Mouse (Mus musculus): ENCODE measurements around the gene Lingo1. TPM values are rescaled to one million over a fixed set of nuclear protein-coding genes. Genes with fewer than 3 reads are reported as not detected.

Lingo1 gene
- total RNA-seq, 2 experiments from 2014 or later = 2.0 to 2.6 TPM

DNA sequence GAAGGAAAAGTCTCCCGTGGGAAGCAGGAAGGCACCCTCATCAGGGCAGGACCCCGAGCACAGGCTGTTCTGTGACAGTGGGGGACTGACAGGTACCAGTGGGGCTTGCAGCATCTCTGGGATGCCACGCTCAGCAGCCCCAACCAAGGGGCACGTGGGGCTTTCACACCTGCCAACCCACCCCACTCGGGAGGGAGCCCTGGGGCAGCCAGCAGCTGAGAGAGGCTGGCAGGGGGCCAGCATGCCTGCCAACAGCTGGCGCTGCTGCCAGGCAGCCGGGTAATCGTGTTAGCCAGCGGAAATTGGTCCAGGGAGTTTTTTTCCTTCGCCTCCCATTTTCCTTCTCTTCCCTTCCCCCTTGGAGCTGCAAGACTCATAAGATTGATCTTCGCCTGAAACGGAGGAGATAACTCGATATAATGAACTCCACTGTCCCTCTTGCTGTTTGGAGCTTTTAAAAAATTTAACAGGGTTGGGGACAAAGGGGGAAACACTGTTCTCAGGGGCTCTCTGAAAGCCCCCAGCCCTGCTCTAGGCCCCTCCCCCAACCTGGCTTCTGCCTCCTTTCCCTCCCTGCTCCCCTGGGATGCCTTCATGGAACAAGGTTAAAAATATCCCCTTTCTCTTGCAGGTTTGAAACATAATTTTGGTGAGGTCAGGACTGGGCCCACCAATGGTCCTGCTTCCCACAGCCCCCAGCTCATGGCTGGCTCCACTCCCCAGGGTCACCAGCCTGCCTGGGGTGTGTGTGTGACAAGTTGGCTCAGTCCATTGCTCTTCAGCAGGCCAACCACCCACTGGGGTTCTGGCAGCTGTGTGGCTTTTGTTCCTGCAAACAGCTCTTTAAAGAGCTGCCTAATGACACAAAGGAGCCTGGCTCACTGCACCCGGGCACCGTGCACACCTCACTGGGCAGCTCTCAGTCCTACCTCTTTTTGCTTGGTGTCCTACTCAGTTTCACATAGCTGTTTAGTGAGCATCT lies 68.3 kb downstream of the Lingo1 start:
- peak; percentile 63 for DNase-seq

DNA sequence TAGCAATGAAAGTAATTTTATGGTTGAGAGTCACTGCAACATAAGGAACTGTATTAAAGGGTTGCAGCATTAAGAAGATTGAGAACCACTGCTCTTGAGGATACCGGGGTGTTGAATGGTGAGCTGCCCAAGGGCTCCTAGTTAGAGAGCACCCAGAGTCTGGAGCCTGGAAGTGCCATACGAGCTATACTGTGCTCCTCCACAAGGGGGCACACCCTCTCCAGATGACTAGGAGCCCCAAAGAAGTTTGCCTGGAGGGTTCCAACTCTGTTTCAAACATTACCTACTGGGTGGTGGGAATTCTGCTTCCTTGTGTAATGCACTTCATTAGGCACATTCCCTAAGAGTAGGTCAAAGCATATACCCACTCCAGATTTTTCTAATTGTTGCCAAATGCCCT lies 70.5 kb downstream of the Lingo1 start:
- peak; percentile 73 for DNase-seq

DNA sequence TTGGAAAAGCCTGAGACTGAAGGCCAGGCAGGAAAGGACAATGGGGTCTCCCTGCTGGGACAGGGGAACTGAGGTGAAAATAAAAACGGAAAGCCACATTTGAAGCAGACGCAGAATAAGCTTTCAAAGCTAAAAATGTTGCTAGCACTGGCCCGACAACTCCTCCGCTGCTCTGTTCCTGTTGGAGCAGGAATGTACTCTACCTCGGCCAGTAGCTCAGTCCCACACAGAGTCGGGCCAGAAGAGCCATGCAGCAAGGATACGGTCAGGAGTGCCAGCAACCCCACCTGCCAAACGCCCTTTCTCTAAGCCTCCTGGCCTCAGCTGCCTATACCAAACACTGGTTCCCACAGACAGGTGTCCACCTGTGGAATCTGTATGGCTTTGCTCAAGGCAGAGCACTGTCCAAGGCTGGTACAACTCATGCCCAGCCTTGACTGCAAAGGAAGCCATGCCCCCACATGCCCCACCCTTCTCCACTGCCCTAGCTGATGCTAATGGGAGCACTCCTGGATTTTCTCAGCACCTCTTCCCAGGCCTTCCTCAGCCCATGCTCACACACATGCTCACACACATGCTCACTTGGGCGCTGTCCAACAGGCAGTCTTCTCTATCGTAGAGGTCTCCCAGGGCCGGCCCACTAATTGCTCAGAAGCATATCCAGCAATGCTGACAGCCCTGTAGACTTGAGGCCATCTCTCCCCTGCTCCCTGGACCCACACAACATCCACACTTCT lies 74.0 kb downstream of the Lingo1 start:
- no peak for DNase-seq

DNA sequence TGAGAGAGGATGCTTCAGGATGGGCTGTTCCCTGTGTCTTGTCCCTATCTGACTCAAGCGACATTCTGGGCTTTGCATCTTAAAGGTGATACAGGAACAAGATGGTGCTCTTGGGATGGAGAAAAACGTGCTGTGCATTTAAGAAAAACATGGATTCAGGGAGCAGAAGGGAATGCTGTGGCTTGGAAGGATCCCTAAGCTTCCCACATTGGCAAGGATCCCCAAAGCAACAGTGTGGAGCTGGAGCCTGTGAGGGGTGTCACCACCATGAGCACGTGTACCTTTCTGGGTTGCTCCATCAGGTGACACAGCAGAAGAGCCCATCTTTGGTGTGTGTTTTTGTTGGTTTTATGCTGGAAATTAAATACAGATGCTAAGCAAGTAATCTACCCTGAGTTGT lies 77.3 kb downstream of the Lingo1 start:
- no peak for DNase-seq

DNA sequence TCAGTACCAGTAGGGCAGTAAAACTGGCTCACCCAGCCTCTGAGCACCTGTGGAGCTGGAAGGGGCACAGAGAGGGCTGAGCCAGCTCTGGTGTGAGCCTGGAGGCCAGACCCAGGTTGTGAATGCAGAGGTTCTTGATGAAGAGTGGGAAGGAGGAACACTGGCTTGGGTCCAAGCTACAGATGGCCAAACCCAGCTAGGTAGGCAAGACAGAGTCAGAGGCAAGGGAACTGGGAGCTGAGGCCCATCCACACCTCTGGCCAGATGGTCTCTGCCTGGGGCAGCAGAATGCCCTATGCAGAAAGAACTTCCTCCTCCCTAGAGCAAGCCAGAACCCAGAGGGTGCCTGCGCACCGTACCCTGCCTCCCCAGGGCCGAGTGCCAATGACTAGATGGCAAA lies 79.7 kb downstream of the Lingo1 start:
- DNase-seq = no peak

DNA sequence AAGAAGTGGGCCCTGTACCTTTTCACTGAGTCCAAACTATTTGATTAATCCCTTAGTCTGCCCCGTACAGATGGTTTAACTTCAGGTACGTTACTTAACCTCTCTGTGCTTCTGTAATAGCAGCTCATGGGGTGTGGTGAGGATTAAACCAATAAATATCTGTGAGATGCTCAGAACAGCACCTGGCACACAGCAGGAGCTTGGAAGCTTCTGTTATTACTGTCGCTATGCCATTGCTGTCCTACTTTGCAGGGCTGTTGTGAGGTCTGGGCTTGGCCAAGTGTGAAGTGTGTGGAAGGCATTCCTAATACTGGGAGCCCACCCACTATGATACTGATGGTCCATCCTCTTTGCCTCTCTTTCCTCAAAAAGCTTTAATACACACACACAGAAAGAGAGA lies 80.2 kb downstream of the Lingo1 start:
- DNase-seq = no peak

DNA sequence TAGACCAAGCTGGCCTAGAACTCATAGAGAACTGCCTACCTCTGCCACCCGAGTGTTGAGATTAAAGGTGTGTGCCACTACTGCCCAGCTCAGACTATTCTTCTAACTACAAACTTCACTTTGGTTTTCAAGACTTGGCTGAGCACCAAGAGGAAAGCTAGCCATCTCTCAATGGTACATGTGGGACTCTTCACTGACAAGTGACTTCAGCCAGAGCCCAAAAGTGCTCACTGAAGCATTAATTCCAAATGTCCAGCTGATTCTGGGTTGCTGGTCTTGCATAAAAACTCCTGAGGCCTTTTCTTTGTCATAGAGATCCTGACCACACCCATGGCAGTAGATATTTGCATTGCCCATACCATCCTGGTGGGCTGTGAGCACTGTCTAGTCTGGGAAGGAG lies 81.9 kb downstream of the Lingo1 start:
- DNase-seq = no peak

DNA sequence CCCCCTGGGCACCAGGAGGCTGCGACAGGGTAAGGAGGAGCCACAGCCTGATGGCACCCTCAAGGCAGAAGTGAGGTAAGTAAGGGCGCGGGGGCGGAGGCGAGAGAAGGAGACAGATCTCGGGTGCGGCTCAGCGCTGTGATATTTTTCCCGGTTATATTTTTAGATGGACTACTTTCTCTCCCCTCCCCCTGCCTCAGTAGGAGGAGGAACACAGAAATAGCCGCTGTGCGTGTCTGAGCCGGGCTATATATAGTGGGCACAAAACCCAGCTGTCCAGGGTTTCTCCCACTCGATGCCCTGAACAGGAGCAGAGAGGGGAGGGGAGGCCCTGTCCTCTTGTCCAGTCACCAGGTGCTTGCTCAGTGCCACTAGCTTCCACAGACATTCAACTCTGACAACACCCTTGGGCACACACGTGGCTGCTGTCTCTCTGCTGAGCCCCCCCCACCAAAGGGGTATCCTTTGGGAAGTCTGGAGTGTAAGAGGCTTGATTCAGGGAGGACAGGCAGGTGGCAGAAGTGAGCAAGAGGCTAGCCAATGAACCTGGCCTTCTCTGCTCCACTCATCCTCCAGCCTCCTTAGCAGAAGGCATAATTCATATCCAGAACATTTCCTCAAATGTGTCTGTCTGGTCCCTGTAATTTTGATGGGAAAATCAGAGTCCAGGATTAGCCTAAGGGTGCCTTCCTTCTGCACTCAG lies 83.5 kb downstream of the Lingo1 start:
- no peak for DNase-seq

DNA sequence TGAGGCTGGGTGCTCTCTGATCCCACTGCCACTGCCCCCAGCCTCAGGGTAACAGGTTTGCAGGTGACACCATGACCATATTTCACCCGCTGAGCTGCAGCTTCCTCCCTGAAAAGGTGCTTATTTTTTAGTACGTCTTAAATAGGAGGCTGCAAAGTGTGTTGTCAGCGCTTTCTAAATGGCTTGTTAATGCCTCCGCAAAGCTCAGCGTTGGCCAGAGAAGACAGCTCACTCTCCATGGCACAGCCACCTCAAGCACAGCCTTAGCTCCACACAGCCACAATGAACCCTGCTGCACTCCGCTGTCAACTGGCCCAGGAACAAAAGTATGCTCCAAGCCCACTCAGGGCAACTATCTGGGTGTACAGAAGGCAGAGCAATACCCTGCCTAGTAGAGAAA lies 85.3 kb downstream of the Lingo1 start:
- no peak for DNase-seq

DNA sequence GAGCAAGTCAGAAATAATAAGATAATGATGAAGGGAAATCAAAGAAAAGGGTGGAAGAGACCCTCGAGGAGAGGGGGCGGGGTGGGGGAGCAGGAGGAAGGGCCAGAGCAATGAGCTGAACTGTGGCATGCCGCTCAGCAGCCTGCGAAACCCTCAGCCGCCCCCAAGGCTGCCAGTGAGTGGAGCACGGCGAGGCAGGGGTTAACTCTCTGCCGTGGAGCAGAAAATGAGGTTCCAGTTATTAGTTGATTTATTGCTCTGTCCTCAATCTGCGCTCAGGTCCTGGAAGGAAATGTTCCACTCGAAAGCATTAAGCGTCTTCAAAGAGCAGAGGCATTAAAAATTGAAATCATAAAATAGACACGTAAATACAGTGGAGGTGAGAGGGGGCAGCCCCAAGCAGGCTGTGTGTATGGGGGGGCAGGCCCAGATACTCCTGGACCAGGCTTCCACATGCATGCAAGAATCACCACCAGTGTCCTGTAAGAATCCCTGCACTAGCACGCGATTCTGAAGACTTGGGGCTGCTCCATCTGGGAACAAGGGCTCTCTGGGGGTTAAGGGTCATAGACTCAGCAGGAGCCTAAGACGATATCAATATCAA lies 89.7 kb downstream of the Lingo1 start:
- DNase-seq = no peak

DNA sequence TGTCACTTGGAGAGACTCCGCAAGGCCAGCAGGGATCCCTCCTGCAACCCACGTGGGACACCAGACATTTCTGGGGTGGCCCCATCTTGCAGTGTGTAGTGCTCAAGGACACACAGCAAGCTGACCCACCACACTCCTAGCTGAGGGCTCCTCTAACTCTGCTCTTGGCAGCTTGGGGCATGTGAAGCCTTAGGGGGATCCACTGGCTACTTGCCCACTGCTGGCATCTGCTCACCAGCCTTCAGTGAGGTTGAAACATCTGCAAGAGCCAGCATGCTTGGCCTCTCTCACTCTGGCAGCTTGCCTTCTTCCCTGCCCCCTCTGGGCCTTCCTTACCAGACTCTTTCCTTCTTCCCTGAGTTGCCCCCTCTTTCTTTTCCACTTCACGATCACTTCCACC lies 94.9 kb downstream of the Lingo1 start:
- no peak for DNase-seq

DNA sequence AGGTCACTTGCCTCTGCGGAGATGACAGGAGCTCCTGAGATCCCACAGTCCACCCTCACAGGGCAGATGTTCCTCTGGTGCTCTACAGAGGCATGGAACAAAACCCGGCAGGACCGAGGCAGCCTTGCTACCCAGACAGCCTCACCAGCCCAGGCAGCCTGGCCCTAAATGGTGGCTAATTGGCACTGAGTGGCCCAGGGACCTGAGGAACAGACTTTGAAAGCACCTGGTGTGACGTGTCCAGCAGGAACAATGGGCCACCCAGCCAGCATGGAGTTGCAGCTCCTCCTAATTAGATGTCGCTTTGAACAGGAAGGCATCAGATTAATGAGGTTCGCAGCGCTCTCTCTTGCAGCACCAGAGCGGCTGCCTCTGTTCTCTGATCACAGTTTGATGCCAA lies 95.4 kb downstream of the Lingo1 start:
- DNase-seq = no peak

DNA sequence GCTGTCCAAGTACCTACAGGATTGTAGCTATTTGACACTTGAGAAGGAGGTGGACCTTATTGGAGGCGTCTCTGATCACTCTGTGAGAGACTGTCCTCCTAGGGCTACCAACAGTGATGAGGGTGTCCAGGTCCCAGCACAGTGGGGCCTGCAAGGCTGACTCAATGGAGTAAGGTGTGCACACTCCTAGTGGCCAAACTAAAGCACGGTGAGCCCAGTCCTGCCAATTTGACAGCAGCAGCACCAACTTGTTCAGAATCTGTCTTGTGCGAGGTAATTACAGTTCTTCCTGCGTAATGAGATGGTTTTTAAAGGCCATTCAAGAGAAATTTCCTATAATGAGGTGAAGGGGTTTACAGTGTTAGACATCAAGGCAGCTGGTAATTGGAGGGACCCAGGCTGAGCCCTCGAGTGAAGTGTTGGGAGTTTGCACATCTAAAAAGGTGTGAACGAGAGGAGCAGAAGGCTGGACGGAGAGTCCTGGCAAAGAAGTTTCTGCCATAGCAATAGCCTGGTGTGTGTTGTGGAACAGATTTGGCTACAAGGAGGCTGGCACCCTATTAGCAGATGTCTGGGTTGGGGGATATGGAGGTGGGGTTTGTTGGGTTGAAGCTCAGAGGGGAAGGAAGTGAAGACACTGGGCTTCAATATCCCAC lies 97.4 kb downstream of the Lingo1 start:
- no peak for DNase-seq

DNA sequence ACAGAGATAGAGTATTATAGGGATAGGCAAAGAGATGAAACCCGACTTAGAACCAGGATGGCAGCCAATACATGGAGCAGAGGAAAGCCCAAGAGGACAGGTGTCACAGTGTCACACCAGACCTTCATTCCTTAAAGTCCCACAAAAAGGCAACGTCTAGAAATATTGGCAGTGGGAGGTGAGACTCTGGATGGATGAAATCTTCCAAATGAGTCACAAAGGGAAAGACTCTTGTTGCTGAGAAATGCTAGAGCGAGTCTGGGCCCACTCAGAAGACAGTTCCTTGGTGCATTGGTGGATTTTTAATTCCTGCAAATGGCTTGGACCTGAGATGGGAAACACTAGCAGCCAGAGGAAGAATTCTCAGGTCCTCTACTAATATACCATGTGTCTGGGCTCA lies 102.2 kb downstream of the Lingo1 start:
- DNase-seq = no peak

DNA sequence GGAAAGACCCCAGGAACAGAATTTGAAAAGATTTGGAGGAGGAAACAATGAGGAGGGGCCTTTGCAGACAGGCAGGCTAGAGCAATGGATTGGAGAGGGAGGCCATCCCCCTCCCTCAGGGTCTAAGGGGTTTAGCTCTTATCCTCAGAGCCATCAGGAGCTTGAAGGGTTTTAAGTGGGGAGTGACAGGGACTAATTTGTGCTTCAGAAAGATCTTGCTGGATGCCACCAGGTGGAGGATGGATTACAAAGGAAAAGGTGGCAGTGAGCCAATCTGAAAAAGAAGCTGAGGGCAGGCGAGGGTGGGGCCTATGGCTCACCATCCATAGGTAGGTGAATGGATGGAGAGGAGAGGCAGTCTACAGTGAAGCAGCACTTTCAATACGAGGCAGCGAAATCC lies 105.0 kb downstream of the Lingo1 start:
- no peak for DNase-seq

DNA sequence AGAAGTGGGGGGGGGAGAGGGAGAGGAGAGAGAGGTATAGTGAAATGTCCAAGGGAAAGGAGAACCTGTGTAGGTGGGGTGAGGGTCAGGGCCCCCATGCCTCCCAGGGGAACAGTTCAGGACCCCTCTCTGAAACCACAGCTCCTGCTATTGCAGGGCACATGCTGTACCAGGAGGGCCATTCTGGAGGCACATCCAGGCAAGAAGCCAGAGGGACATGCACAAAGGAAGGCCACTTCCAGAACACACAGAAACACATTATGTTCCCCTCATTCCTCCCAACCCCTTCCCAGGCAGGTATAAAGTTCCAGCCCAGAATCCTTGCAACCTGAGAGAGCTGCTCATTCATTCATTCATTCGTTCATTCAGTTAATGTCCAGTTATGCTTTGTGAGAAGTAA lies 105.6 kb downstream of the Lingo1 start:
- DNase-seq = no peak

DNA sequence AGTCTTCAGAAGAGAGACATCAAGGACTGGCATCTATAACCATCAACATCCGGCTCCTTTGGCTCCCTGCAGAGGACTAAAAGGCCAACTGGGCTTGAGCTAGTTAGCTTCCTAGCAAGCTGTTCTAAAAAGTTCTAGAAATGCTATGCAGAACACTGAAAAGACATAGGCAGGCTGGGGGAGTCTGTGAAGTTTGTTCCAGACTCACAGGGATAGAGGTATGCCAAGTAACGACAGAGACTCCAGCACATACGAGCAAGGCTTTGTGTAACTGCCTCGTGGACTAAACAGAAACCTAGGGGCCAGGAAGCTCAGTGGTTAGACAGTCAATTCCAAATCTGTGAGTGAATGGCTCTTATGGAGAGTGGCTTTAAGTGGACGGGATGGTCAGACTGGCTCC lies 108.8 kb downstream of the Lingo1 start:
- no peak for DNase-seq

DNA sequence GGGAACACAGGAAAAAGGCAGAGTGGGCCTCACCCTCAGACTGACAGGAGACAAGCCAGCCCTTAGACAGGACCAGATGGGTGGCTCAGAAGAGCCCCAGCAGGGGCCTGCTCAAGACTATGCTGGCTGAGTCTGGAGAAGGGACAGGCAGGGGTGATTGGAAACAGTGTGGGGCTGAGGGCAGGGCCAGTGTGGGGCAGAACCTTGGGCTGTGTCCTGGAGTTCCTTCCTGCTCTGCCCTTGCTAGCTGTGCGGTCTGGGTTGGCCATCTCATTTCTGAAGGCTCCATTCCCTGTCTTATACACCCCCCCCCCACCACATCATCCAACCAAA lies 109.2 kb downstream of the Lingo1 start:
- DNase-seq = no peak

DNA sequence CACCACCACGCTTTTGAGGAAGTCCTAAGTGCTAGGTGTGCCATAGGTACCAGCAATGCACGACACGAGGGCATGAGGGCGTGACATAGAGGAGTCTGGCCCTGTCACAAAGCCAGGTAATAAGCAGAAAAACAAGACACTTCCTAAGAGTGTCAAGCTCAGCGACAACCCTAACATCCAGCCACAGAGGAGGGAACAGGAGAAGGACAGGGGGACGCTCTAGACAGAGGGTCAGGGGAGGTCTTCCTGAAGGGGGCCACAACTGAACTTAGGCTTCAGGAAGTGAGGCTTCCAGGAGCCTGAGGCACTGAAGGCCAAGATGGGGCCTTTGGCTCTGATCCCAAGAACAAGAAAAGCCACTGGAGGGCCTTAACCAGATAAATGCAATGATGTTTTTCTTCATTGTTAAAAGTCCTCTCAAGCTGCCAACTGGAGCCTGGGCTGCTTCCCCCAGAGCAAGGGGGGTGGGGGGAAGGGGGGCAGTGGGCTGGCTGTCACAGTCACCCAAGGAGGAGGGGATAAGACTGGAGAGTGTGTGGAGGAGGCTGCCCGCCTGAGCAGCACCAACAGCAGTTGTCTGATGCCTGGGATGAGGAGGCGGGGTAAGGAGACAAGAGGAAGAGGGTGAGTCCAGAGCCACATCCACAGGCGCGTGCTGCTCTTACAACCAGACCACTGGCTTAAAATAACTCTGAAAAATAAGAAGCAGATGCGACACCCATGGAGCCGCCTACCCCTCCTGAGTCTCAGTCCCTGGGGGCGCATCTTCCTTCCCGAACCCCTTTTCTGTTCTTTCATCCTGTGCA lies 109.7 kb downstream of the Lingo1 start:
- DNase-seq = no peak

DNA sequence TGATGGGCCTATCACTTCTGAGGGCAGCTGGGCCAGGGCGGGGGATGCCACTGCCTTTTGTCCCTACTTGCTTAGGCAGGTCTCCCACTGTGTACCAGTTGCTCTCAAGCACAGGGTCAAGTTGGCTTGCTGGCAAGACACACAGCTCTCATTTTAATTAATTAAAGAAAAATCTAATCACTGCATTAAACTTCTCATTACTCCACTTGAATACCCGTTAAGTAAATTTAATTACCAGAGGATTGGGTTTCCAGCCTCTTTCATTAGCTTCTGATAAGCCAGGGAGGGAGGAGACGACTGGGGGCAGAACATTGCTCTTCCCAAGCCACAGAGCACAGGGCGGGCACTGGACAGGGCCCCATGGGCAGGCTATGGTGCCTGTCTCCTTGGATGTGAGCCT lies 113.4 kb downstream of the Lingo1 start:
- no peak for DNase-seq

DNA sequence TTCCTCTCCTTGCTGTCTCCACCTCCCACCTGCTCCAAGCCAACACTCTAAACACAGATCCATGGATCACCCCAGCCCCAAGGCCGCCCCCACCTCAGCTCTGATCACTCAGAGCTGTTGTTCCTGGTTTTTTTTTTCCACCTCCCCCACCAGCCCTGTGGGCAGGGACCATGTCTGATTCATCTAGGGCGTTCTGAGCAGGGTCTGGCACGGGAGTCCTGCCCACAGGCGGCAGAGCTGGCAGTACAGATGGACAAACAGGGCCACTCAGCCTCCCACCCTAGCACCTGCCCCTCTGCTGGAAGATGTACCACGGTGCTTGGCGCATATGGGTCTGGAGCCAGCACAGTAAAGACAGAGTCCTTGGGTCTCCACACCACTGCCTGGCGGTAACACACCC lies 114.3 kb downstream of the Lingo1 start:
- no peak for DNase-seq
